10 mouse cellular contexts compared by ENCODE assay signal in genomic region chr14:21669633-21670421, GRCm38 (mm10). TPM values are rescaled to one million over a fixed set of nuclear protein-coding genes. Genes with fewer than 3 reads are reported as not detected.
DNase-seq lines count a peak whose midpoint lies in the region; ATAC-seq lines count a peak whose summit lies in the region.
"Had no signal": no experiment of that assay in that cellular context is flagged by ENCODE, and none has a peak within 500 bp of the region (broad histone marks: within the 10 kb centered on the region; RNA-seq: fewer than 3 reads in every experiment).

No protein-coding gene starts in this region.

- ATAC-seq in forebrain, embryonic 15.5 days (replicated peaks) = peak; percentile 23; the same call in 1 of the 2 replicates
- no peak for ATAC-seq in erythroblast, adult 5-6 weeks (replicated peaks; ENCODE audit: low FRiP score, poor library complexity, severe bottlenecking)

- peaks cover 9% of the 10 kb centered on the region; the same call in 1 of the 2 replicates for H3K4me1 ChIP-seq in forebrain, embryonic 15.5 days

- H3K4me2 ChIP-seq in forebrain, embryonic 15.5 days (replicated peaks) = no peak overlapping the region

- no peaks in the 10 kb centered on the region for H3K9me3 ChIP-seq in forebrain, embryonic 15.5 days

- H3K27ac ChIP-seq in forebrain, embryonic 15.5 days (replicated peaks) = 0 out of 2 replicates have a peak overlapping the region, but pooled peaks have one; percentile 31

- no peak overlapping the region for H3K4me3 ChIP-seq in forebrain, embryonic 15.5 days

- no peaks in the 10 kb centered on the region for H3K27me3 ChIP-seq in forebrain, embryonic 15.5 days

- peak; percentile 54 for DNase-seq in layer of hippocampus, adult 9-11 months
- DNase-seq in layer of hippocampus, adult 9-10 months (ENCODE audit: low spot score) = no peak
- peak; percentile 17 to 25 for DNase-seq in heart, postnatal 36 days
- peak; percentile 67 for DNase-seq in lung, postnatal 36 days
- no peak for DNase-seq in adipocyte (ENCODE audit: low spot score)
- DNase-seq: cerebellum, postnatal 36 days had no signal

- WGBS in forebrain, embryonic 15.5 days = 80% methylated on average over 11 of the region's 11 CpGs

- H3K9ac ChIP-seq in forebrain, embryonic 15.5 days (replicated peaks) = no peak overlapping the region

- peaks cover 46% of the 10 kb centered on the region for H3K36me3 ChIP-seq in forebrain, embryonic 15.5 days

- intact Hi-C loops in heart, postnatal 36 days (cut with DNase I) = no loop called here

RNA-seq across cellular contexts. Expression of gene Dupd1, which starts 44.5 kb away (rescaled TPM):
- 0.22 TPM in 1 of 2 replicates, not detected in the other for polyA plus RNA-seq in forebrain, embryonic 15.5 days (2015; fragmentation: Nextera tagmentation; extraction: Ambion mirVana)
- not detected for total RNA-seq in heart, postnatal 36 days (2021)
- total RNA-seq in erythroblast, adult 5-6 weeks (2015; ENCODE audit: low replicate concordance) = not detected in 2 replicates
- total RNA-seq in erythroblast, adult 5-6 weeks (2017; ENCODE audit: low replicate concordance) = not detected in 2 replicates
- total RNA-seq: neutrophil, adult 5-6 weeks had no signal
- polyA plus RNA-seq: large intestine, adult 2 months had no signal

Comparison
In these comparisons a context has a peak if more than half of its experiments do, and no peak if none do; other contexts are left out.
1. DNase-seq: peak in layer of hippocampus, adult 9-11 months (single experiment), heart, postnatal 36 days (2 of 2) and lung, postnatal 36 days (single experiment); none in layer of hippocampus, adult 9-10 months (single experiment) and adipocyte (single experiment).